Mouse (Mus musculus): ENCODE measurements around the gene Cfb. TPM values are rescaled to one million over a fixed set of nuclear protein-coding genes. Genes with fewer than 3 reads are reported as not detected.

Gene Cfb
- polyA plus RNA-seq, 1 experiment from 2014 or later, result 2.6 TPM

DNA sequence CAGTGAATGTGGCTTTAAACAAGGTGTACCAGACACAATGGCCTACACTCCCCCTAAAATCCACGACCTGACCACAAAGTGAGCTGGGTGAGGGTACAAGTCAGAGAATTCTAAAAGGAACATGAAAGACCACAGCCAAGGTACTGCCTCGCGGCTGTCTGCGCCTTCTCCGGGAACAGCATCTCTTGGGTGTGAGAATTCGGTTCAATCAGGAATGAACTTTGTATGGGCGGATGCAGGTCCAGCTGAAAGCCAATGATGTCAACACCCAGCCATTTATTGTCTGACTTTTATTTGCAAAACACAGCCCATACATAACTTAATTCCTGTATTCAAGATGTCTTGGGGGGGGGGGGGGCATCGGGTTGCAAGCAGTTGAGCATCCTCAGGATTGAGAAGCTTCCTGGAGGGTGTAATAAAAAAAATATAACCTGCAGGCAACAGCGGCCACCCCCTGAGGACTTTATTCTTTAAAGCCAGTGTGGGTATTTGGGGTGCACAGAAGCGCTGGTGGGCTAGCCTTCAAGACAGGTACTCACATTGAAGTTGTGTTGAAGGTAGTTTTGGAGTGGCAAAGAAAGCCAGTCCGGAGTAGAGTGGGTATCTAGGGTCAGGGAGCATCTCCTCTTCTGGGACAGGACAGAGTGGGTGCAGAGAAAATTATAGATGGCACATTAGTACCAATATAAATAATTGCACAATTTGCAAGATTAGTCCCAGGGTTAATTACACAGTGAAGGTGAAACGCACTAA lies 30.9 kb upstream of the Cfb start:
- Histone ChIP-seq H3K4me1 (replicated peaks; ENCODE audit: control insufficient read depth, insufficient read depth, low read length) (peaks cover 11% of the 10 kb centered on the region), H3K9ac (ENCODE audit: low read length) (peak overlapping the region; percentile 67), H3K4me3 (ENCODE audit: low read depth, low read length) (peak overlapping the region; percentile 91), H3K4me2 (ENCODE audit: low read depth, low read length, severe bottlenecking) (peak overlapping the region; percentile 86; the same call in 1 of the 2 replicates), H3K9me3 (ENCODE audit: control insufficient read depth, low read length) (no peaks in the 10 kb centered on the region), H3K27ac (ENCODE audit: low read depth, low read length) (peak overlapping the region; percentile 68), H3K27me3 (ENCODE audit: control insufficient read depth, insufficient read depth, low read length) (no peaks in the 10 kb centered on the region), H3K36me3 (ENCODE audit: control insufficient read depth, insufficient read depth, low read length) (peaks cover 4% of the 10 kb centered on the region; the same call in 1 of the 2 replicates)
- DNase-seq (ENCODE audit: low spot score), result no peak
- WGBS, result 72% methylated on average over 12 of the region's 12 CpGs
- no peak for ATAC-seq (replicated peaks; ENCODE audit: low FRiP score)

DNA sequence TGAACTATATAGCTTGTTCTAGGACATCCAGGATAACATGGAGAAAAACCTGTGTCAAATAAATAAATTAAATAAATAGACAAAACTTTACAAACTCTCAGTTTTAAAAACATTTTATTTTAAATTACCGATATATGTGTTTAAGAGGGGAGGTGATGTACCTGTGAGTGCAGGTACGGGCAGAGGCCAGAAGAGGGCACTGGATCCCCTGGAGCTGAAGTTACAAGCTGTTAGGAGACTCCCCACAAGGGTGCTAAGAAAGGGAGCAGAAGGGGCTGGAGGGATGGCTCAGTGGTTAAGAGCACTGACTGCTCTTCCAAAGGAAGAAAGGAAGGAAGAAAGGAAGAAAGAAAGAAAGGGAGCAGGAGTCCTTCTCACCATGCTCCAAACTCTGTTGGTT lies 29.1 kb upstream of the Cfb start:
- no peak overlapping the region for H3K4me3 ChIP-seq (ENCODE audit: low read depth, low read length)
- no peaks in the 10 kb centered on the region for H3K27me3 ChIP-seq (ENCODE audit: control insufficient read depth, insufficient read depth, low read length)
- H3K27ac ChIP-seq (ENCODE audit: low read depth, low read length), result no peak overlapping the region
- H3K9me3 ChIP-seq (ENCODE audit: control insufficient read depth, low read length), result no peaks in the 10 kb centered on the region
- DNase-seq (ENCODE audit: low spot score), result no peak
- H3K36me3 ChIP-seq (ENCODE audit: control insufficient read depth, insufficient read depth, low read length), result peaks cover 4% of the 10 kb centered on the region; the same call in 1 of the 2 replicates
- H3K9ac ChIP-seq (ENCODE audit: low read length), result no peak overlapping the region
- peaks cover 11% of the 10 kb centered on the region for H3K4me1 ChIP-seq (replicated peaks; ENCODE audit: control insufficient read depth, insufficient read depth, low read length)
- WGBS, result 92% methylated on average over 2 of the region's 2 CpGs
- H3K4me2 ChIP-seq (ENCODE audit: low read depth, low read length, severe bottlenecking), result no peak overlapping the region
- no peak for ATAC-seq (replicated peaks; ENCODE audit: low FRiP score)

DNA sequence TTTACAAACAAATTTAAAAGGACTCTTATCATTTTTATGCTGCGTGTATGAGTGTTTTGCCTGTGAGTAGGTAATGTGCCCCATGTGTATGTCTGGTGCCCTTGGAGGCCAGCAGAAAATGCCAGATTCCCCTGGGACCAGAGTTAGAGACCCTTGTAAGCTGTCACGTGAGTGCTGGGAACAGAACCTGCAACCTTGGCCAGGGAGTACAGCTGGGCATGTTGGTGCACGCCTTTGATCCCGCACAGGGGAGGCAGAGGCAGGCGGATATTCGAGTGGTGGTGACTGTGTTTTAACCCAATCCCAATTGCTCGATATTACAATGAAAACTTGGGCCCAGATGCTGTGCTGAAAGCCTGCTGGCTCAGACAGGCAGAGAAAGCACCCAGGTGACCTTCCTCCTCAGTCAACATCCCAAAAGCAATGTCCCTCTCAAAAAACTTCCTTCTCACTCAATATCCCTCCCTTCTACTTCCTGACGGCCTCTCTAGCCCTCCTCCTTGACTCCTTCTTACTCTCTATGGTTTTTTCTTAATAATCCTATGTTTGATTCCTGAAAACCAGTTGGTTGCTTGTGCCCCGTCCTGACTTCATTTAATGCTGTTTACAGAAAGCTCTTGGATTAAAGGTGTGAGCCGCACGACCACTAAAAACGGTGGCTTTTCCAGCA lies 27.9 kb upstream of the Cfb start:
- Histone ChIP-seq H3K27me3 (ENCODE audit: control insufficient read depth, insufficient read depth, low read length) (no peaks in the 10 kb centered on the region), H3K9ac (ENCODE audit: low read length) (no peak overlapping the region), H3K4me2 (ENCODE audit: low read depth, low read length, severe bottlenecking) (no peak overlapping the region), H3K36me3 (ENCODE audit: control insufficient read depth, insufficient read depth, low read length) (no peaks in the 10 kb centered on the region), H3K27ac (ENCODE audit: low read depth, low read length) (no peak overlapping the region), H3K9me3 (ENCODE audit: control insufficient read depth, low read length) (no peaks in the 10 kb centered on the region), H3K4me3 (ENCODE audit: low read depth, low read length) (no peak overlapping the region), H3K4me1 (replicated peaks; ENCODE audit: control insufficient read depth, insufficient read depth, low read length) (peaks cover 6% of the 10 kb centered on the region; the same call in 1 of the 2 replicates)
- no peak for DNase-seq (ENCODE audit: low spot score)
- 87% methylated on average over 12 of the region's 12 CpGs for WGBS
- ATAC-seq (replicated peaks; ENCODE audit: low FRiP score), result no peak

DNA sequence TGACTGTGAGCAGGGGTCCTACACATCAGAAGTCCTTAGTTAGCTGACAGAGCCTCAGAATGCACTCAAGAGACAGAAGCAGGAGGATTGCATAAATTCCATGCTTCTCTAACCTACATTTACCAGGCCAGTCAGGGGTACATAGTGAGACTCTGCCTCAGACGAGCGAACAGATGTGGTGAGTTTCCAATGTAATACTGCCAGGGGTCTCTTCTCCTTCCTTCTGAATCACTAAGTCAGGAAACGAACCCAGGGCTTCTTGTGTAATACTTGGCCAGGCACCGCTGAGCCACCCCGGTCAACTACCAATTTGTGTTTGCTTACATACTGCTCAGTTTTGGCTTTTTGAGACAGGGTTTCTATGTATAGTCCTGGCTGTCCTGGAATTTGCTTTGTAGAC lies 25.6 kb upstream of the Cfb start:
- no peak overlapping the region for H3K27ac ChIP-seq (ENCODE audit: low read depth, low read length)
- no peaks in the 10 kb centered on the region for H3K36me3 ChIP-seq (ENCODE audit: control insufficient read depth, insufficient read depth, low read length)
- 87% methylated on average over 5 of the region's 5 CpGs for whole genome bisulfite sequencing
- H3K9ac ChIP-seq (ENCODE audit: low read length), result no peak overlapping the region
- ATAC-seq (replicated peaks; ENCODE audit: low FRiP score) (no peak), DNase-seq (ENCODE audit: low spot score) (no peak)
- no peaks in the 10 kb centered on the region for H3K27me3 ChIP-seq (ENCODE audit: control insufficient read depth, insufficient read depth, low read length)
- no peaks in the 10 kb centered on the region for H3K4me1 ChIP-seq (replicated peaks; ENCODE audit: control insufficient read depth, insufficient read depth, low read length)
- H3K4me2 ChIP-seq (ENCODE audit: low read depth, low read length, severe bottlenecking), result no peak overlapping the region
- no peaks in the 10 kb centered on the region for H3K9me3 ChIP-seq (ENCODE audit: control insufficient read depth, low read length)
- no peak overlapping the region for H3K4me3 ChIP-seq (ENCODE audit: low read depth, low read length)

DNA sequence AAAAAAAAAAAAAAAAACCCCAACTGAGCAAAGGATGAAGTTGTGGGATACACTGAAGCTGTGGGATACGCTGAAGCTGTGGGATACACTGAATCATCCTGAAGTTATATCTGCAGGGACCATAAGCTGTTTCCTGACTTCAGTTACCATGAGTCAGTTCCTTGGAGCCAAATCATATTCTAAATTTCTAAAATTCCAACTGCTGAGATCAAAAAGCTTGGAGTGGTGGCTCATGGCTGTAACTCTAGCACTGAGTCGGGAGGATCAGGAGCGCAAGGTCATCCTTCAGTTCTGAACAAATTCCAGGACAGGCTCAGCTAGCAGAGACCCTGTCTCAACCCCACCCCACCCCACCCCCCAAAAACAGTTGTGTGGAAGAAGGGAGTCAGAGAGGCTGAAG lies 23.3 kb upstream of the Cfb start:
- no peaks in the 10 kb centered on the region for H3K27me3 ChIP-seq (ENCODE audit: control insufficient read depth, insufficient read depth, low read length)
- H3K4me3 ChIP-seq (ENCODE audit: low read depth, low read length), result no peak overlapping the region
- no peak overlapping the region for H3K4me2 ChIP-seq (ENCODE audit: low read depth, low read length, severe bottlenecking)
- no peaks in the 10 kb centered on the region for H3K4me1 ChIP-seq (replicated peaks; ENCODE audit: control insufficient read depth, insufficient read depth, low read length)
- ATAC-seq (replicated peaks; ENCODE audit: low FRiP score) (no peak), DNase-seq (ENCODE audit: low spot score) (no peak)
- H3K36me3 ChIP-seq (ENCODE audit: control insufficient read depth, insufficient read depth, low read length), result no peaks in the 10 kb centered on the region
- no peak overlapping the region for H3K9ac ChIP-seq (ENCODE audit: low read length)
- 75% methylated on average over 3 of the region's 3 CpGs for WGBS
- no peak overlapping the region for H3K27ac ChIP-seq (ENCODE audit: low read depth, low read length)
- no peaks in the 10 kb centered on the region for H3K9me3 ChIP-seq (ENCODE audit: control insufficient read depth, low read length)

DNA sequence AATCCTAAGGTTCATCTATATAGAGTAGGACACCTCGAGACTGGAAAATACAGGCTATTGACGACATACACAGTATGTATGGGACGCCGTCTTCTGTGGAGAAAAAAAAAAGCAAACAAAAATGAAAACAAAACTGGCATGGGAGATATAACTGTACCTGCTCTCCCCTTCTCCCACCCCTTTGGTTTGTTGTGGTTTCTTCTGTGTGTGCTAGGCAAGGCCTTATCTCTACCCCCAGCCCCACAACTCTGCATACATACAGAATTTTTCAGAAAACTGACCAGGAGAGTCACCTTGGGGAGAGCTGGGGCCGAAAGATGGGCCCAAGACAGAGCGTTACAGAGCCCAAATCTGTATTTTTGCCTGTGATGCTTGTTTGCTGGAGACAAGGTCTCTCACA lies 22.4 kb upstream of the Cfb start:
- H3K27ac ChIP-seq (ENCODE audit: low read depth, low read length), result no peak overlapping the region
- no peak overlapping the region for H3K4me3 ChIP-seq (ENCODE audit: low read depth, low read length)
- H3K9ac ChIP-seq (ENCODE audit: low read length), result no peak overlapping the region
- no peak overlapping the region for H3K4me2 ChIP-seq (ENCODE audit: low read depth, low read length, severe bottlenecking)
- H3K4me1 ChIP-seq (replicated peaks; ENCODE audit: control insufficient read depth, insufficient read depth, low read length), result no peaks in the 10 kb centered on the region
- no peak for DNase-seq (ENCODE audit: low spot score)
- no peaks in the 10 kb centered on the region for H3K9me3 ChIP-seq (ENCODE audit: control insufficient read depth, low read length)
- 85% methylated on average over 6 of the region's 6 CpGs for WGBS
- ATAC-seq (replicated peaks; ENCODE audit: low FRiP score), result no peak
- H3K27me3 ChIP-seq (ENCODE audit: control insufficient read depth, insufficient read depth, low read length), result no peaks in the 10 kb centered on the region
- no peaks in the 10 kb centered on the region for H3K36me3 ChIP-seq (ENCODE audit: control insufficient read depth, insufficient read depth, low read length)

DNA sequence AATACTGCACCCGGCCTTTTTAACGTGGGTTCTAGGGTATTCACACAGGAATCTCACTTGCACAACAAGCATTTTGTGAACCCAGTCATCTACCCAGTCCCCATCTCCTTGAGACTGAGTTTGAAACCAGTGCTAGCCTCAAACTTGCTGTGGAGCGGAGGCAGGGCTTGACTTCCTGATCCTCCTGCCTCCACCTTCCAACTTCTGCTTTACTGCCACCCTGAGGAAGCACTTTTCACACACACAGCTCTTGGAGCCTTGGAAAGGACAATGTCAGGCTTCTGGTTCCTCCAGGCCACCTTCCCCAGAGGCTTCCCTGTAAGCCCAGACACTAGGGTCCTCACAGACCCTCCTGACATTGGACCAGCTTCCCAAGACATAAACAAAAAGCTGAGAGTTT lies 21.0 kb upstream of the Cfb start:
- H3K4me1 ChIP-seq (replicated peaks; ENCODE audit: control insufficient read depth, insufficient read depth, low read length), result no peaks in the 10 kb centered on the region
- 76% methylated on average over 3 of the region's 3 CpGs for WGBS
- no peaks in the 10 kb centered on the region for H3K9me3 ChIP-seq (ENCODE audit: control insufficient read depth, low read length)
- no peak overlapping the region for H3K4me2 ChIP-seq (ENCODE audit: low read depth, low read length, severe bottlenecking)
- H3K27ac ChIP-seq (ENCODE audit: low read depth, low read length), result no peak overlapping the region
- no peaks in the 10 kb centered on the region for H3K27me3 ChIP-seq (ENCODE audit: control insufficient read depth, insufficient read depth, low read length)
- no peak overlapping the region for H3K9ac ChIP-seq (ENCODE audit: low read length)
- DNase-seq (ENCODE audit: low spot score) (no peak), ATAC-seq (replicated peaks; ENCODE audit: low FRiP score) (no peak)
- no peaks in the 10 kb centered on the region for H3K36me3 ChIP-seq (ENCODE audit: control insufficient read depth, insufficient read depth, low read length)
- H3K4me3 ChIP-seq (ENCODE audit: low read depth, low read length), result no peak overlapping the region

DNA sequence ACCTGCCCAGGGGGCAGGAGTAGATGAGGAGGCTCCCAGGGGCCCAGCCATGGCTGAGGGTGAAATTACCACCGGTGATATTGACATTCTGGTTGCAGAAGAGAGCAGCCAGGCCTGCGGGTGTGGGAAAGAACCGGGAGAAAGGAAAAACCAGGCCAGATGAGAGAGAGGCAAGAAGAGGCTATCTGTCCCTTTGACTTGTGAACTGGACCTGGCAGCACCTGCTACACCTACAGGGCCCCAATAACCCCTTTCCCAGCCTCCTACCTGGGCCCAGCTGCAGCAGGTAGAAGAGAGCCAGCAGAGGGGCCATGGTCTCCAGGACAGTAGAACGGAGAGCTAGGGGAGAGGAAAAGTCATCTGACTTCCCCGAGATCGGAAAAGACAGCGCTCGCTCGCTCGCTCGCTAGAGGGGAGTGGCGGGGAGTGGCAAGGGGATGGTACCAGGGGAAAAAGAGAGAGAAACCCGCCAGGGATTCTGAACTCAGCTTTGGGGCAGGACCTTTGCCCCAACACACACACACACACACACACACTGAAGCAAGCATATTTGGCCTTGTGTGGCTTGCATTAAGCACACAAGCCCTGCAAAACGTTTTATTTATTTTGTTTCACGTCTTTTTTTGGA lies 19.5 kb upstream of the Cfb start, which contains the start of gene Gm20547:
Gene Gm20547, minus strand, starts transcription at position 360 of the 628 bp plus-strand sequence.
- Histone ChIP-seq H3K27ac (ENCODE audit: low read depth, low read length) (no peak within 1 kb of the TSS), H3K27me3 (ENCODE audit: control insufficient read depth, insufficient read depth, low read length) (no peaks in the 10 kb centered on the region), H3K4me2 (ENCODE audit: low read depth, low read length, severe bottlenecking) (no peak within 1 kb of the TSS), H3K9me3 (ENCODE audit: control insufficient read depth, low read length) (no peaks in the 10 kb centered on the region), H3K4me3 (ENCODE audit: low read depth, low read length) (no peak within 1 kb of the TSS), H3K9ac (ENCODE audit: low read length) (no peak within 1 kb of the TSS), H3K36me3 (ENCODE audit: control insufficient read depth, insufficient read depth, low read length) (no peaks in the 10 kb centered on the region), H3K4me1 (replicated peaks; ENCODE audit: control insufficient read depth, insufficient read depth, low read length) (no peaks in the 10 kb centered on the region)
- WGBS, result 7% methylated on average over 15 of the region's 15 CpGs
- DNase-seq (ENCODE audit: low spot score) (no peak), ATAC-seq (replicated peaks; ENCODE audit: low FRiP score) (no peak)
